Mouse (Mus musculus) hindbrain, embryonic 13.5 days (tissue): ENCODE results near the gene Kantr. TPM values are rescaled to one million over a fixed set of nuclear protein-coding genes. Genes with fewer than 3 reads are reported as not detected.

ENCODE experiments used
- polyA plus RNA-seq: library from polyadenylated mRNA; unstranded; fragments of >200 nt; fragmentation: Nextera tagmentation; extraction: Ambion mirVana; gene quantifications from 2 replicates; pipeline ENCODE4 v1.2.1, GENCODE M21; 2015

The Kantr gene
- polyA plus RNA-seq, 1 experiment from 2014 or later, result 26.6 TPM

Other genes with a start within 250 kb of the Kantr start
- 4.4 and 5.6 TPM in 2 replicates for gene Iqsec2, start 183.2 kb downstream of the Kantr start, polyA plus RNA-seq
- 35.2 and 36.0 TPM in 2 replicates for gene Kdm5c, start 94.5 kb downstream of the Kantr start, polyA plus RNA-seq
- gene Tspyl2, start 14.9 kb upstream of the Kantr start, polyA plus RNA-seq, result 55.6 and 56.5 TPM in 2 replicates
- 8.9 and 10.1 TPM in 2 replicates for gene Gpr173, start 41.2 kb upstream of the Kantr start, polyA plus RNA-seq
- not detected in 2 replicates for gene Cldn34a, start 235.8 kb upstream of the Kantr start, polyA plus RNA-seq